Mouse (Mus musculus) lung, embryonic 16.5 days (tissue): Measurements from ENCODE around the gene Tnrc6b. TPM values are rescaled to one million over a fixed set of nuclear protein-coding genes. Genes with fewer than 3 reads are reported as not detected.
A peak's percentile ranks its signal among the peaks of the same experiment; 100 is the strongest.

ENCODE experiments used
- ATAC-seq: fragments of 200-750 bp; cut with Nextera tagmentation; 2 replicates; pipeline ENCODE4 v1.8.0; 2017; ENCODE audit warnings: low read depth, mild to moderate bottlenecking, moderate library complexity
- H3K27ac ChIP-seq: fragments of 300-500 bp; sonication (generic); 2 replicates; pipeline ENCODE4 v1.5.1; 2014; ENCODE audit warnings: mild to moderate bottlenecking, control low read depth, low read length
- H3K27me3 ChIP-seq: fragments of 300-500 bp; sonication (generic); 2 replicates; pipeline ENCODE4 v1.6.1; 2014; ENCODE audit warnings: low read depth, low read length, mixed read lengths; ENCODE audit not compliant: control insufficient read depth, insufficient read depth
- H3K36me3 ChIP-seq: fragments of 300-500 bp; sonication (generic); 2 replicates; pipeline ENCODE4 v1.6.1; 2014; ENCODE audit warnings: low read length; ENCODE audit not compliant: control insufficient read depth, insufficient read depth
- H3K4me1 ChIP-seq: fragments of 300-500 bp; sonication (generic); replicated peaks from 2 replicates; pipeline ENCODE4 v1.6.1; 2014; ENCODE audit warnings: low read length, mixed read lengths; ENCODE audit not compliant: control insufficient read depth, insufficient read depth
- H3K4me2 ChIP-seq: fragments of 300-500 bp; sonication (generic); 2 replicates; pipeline ENCODE4 v1.6.1; 2014; ENCODE audit warnings: low read depth, low read length, control low read depth
- H3K4me3 ChIP-seq: fragments of 300-500 bp; sonication (generic); 2 replicates; pipeline ENCODE4 v1.5.1; 2014; ENCODE audit warnings: mild to moderate bottlenecking, low read length, control low read depth
- H3K9ac ChIP-seq: fragments of 300-500 bp; sonication (generic); 2 replicates; pipeline ENCODE4 v1.6.1; 2014; ENCODE audit warnings: low read length, control low read depth
- H3K9me3 ChIP-seq: fragments of 300-500 bp; sonication (generic); 2 replicates; pipeline ENCODE4 v1.6.1; 2016; ENCODE audit warnings: low read length; ENCODE audit not compliant: control insufficient read depth
- WGBS: fragments of 180-500 bp; shearing (Covaris S2); extraction: QIAGEN DNeasy Blood & Tissue Kit; methylation state at CpG from one replicate; pipeline ENCODE4 v1.1.7; 2014; 5-methylcytosine and 5-hydroxymethylcytosine counted together
- polyA plus RNA-seq: library from polyadenylated mRNA; unstranded; fragments of >200 nt; fragmentation: Nextera tagmentation; extraction: Ambion mirVana; gene quantifications from 2 replicates; pipeline ENCODE4 v1.2.1, GENCODE M21; 2015

The Tnrc6b gene
- polyA plus RNA-seq, 1 experiment from 2014 or later = 30.8 TPM

- 84% methylated on average over 9 of the region's 9 CpGs for WGBS
- ATAC-seq = no peak
- Histone ChIP-seq H3K4me3 (no peak overlapping the region), H3K9ac (no peak overlapping the region), H3K27ac (no peak overlapping the region), H3K4me2 (no peak overlapping the region), H3K4me1 (peaks cover 14% of the 10 kb centered on the region), H3K36me3 (peaks cover 31% of the 10 kb centered on the region), H3K27me3 (no peaks in the 10 kb centered on the region), H3K9me3 (no peaks in the 10 kb centered on the region)
Measured at GRCm38 (mm10) chr15:80953971-80954370, 242.9 kb downstream of the Tnrc6b start.

GRCm38 (mm10) chr15:80954861-80955260 lies 243.7 kb downstream of the Tnrc6b start:
- WGBS = 78% methylated on average over 3 of the region's 3 CpGs
- no peaks in the 10 kb centered on the region for H3K27me3 ChIP-seq

GRCm38 (mm10) chr15:80955836-80956438 lies 244.8 kb downstream of the Tnrc6b start:
- Histone ChIP-seq H3K9me3 (no peaks in the 10 kb centered on the region), H3K36me3 (peaks cover 40% of the 10 kb centered on the region), H3K4me2 (no peak overlapping the region), H3K9ac (no peak overlapping the region), H3K27ac (no peak overlapping the region), H3K27me3 (no peaks in the 10 kb centered on the region), H3K4me1 (no peaks in the 10 kb centered on the region), H3K4me3 (no peak overlapping the region)
- 93% methylated on average over 12 of the region's 12 CpGs for WGBS
- ATAC-seq = no peak

More at GRCm38 (mm10) chr15:80954861-80955260, 243.7 kb downstream of the Tnrc6b start:
- peaks cover 31% of the 10 kb centered on the region for H3K36me3 ChIP-seq
- H3K4me3 ChIP-seq = no peak overlapping the region
- H3K9me3 ChIP-seq = no peaks in the 10 kb centered on the region
- H3K27ac ChIP-seq = no peak overlapping the region
- no peak overlapping the region for H3K4me2 ChIP-seq
- ATAC-seq = no peak
- H3K4me1 ChIP-seq = peaks cover 5% of the 10 kb centered on the region
- no peak overlapping the region for H3K9ac ChIP-seq

- no peak overlapping the region for H3K9ac ChIP-seq
- H3K27ac ChIP-seq = no peak overlapping the region
- WGBS = 78% methylated on average over 1 of the region's 1 CpGs
- no peaks in the 10 kb centered on the region for H3K9me3 ChIP-seq
- ATAC-seq = no peak
- no peaks in the 10 kb centered on the region for H3K27me3 ChIP-seq
- H3K4me3 ChIP-seq = no peak overlapping the region
- H3K36me3 ChIP-seq = peaks cover 43% of the 10 kb centered on the region
- H3K4me1 ChIP-seq = no peaks in the 10 kb centered on the region
- H3K4me2 ChIP-seq = no peak overlapping the region
Measured at GRCm38 (mm10) chr15:80969371-80969770, 258.3 kb downstream of the Tnrc6b start.

GRCm38 (mm10) chr15:80974311-80974710 lies 263.2 kb downstream of the Tnrc6b start:
- no peak overlapping the region for H3K4me3 ChIP-seq
- H3K27ac ChIP-seq = no peak overlapping the region
- H3K36me3 ChIP-seq = peaks cover 4% of the 10 kb centered on the region
- H3K9ac ChIP-seq = no peak overlapping the region
- H3K27me3 ChIP-seq = no peaks in the 10 kb centered on the region
- H3K4me1 ChIP-seq = peaks cover 12% of the 10 kb centered on the region
- no peaks in the 10 kb centered on the region for H3K9me3 ChIP-seq
- no peak overlapping the region for H3K4me2 ChIP-seq
- 15% methylated on average over 5 of the region's 5 CpGs for WGBS
- no peak for ATAC-seq

GRCm38 (mm10) chr15:80975666-80976065 lies 264.6 kb downstream of the Tnrc6b start:
- WGBS = 64% methylated on average over 3 of the region's 3 CpGs

GRCm38 (mm10) chr15:80977620-80978334 lies 266.7 kb downstream of the Tnrc6b start, which contains the start of gene Sgsm3:
Sgsm3 (plus strand) TSS chr15:80977765.
- Histone ChIP-seq H3K9me3 (no peaks in the 10 kb centered on the region), H3K36me3 (no peaks in the 10 kb centered on the region), H3K4me2 (peak within 1 kb of the TSS; percentile 80), H3K4me1 (peaks cover 20% of the 10 kb centered on the region), H3K4me3 (peak within 1 kb of the TSS; percentile 74), H3K27ac (no peak within 1 kb of the TSS), H3K9ac (peak within 1 kb of the TSS; percentile 78), H3K27me3 (no peaks in the 10 kb centered on the region)
- peak; percentile 88 for ATAC-seq
- WGBS = under 1% methylated on average over 67 of the region's 67 CpGs

More at GRCm38 (mm10) chr15:80975666-80976065, 264.6 kb downstream of the Tnrc6b start:
- peak overlapping the region; percentile 43; the same call in 1 of the 2 replicates for H3K27ac ChIP-seq
- no peak for ATAC-seq
- peaks cover 20% of the 10 kb centered on the region for H3K4me1 ChIP-seq
- no peak overlapping the region for H3K4me3 ChIP-seq
- no peak overlapping the region for H3K4me2 ChIP-seq
- H3K36me3 ChIP-seq = no peaks in the 10 kb centered on the region; the same call in 1 of the 2 replicates
- no peaks in the 10 kb centered on the region for H3K9me3 ChIP-seq
- no peaks in the 10 kb centered on the region for H3K27me3 ChIP-seq
- H3K9ac ChIP-seq = no peak overlapping the region

- peak; percentile 53; the same call in 1 of the 2 replicates for ATAC-seq
- peak overlapping the region; percentile 74 for H3K27ac ChIP-seq
- 39% methylated on average over 4 of the region's 4 CpGs for WGBS
Measured at GRCm38 (mm10) chr15:80979611-80980010, 268.5 kb downstream of the Tnrc6b start.

GRCm38 (mm10) chr15:80981176-80981575 lies 270.1 kb downstream of the Tnrc6b start:
- H3K4me2 ChIP-seq = no peak overlapping the region
- whole genome bisulfite sequencing = 82% methylated on average over 4 of the region's 4 CpGs
- ATAC-seq = no peak
- H3K4me1 ChIP-seq = peaks cover 17% of the 10 kb centered on the region
- no peak overlapping the region for H3K9ac ChIP-seq
- no peaks in the 10 kb centered on the region for H3K27me3 ChIP-seq
- H3K4me3 ChIP-seq = no peak overlapping the region
- no peaks in the 10 kb centered on the region for H3K9me3 ChIP-seq
- H3K36me3 ChIP-seq = no peaks in the 10 kb centered on the region
- H3K27ac ChIP-seq = no peak overlapping the region

More at GRCm38 (mm10) chr15:80979611-80980010, 268.5 kb downstream of the Tnrc6b start:
- no peak overlapping the region for H3K9ac ChIP-seq
- no peak overlapping the region for H3K4me3 ChIP-seq
- H3K4me2 ChIP-seq = peak overlapping the region; percentile 24; the same call in 1 of the 2 replicates
- H3K36me3 ChIP-seq = no peaks in the 10 kb centered on the region
- no peaks in the 10 kb centered on the region for H3K9me3 ChIP-seq
- H3K27me3 ChIP-seq = no peaks in the 10 kb centered on the region
- H3K4me1 ChIP-seq = peaks cover 20% of the 10 kb centered on the region
